Mouse (Mus musculus): Measurements from ENCODE around the gene Mtf1.

Gene Mtf1

GRCm38 (mm10) chr4:124817803-124818202, 15.9 kb downstream of the Mtf1 start:
- DNase-seq (ENCODE audit: low read depth, low spot score), result no peak
- H3K27me3 ChIP-seq (ENCODE audit: control insufficient read depth, insufficient read depth, low read length, poor library complexity, severe bottlenecking), result no peaks in the 10 kb centered on the region
- H3K36me3 ChIP-seq (ENCODE audit: control insufficient read depth, insufficient read depth, low read length, poor library complexity, severe bottlenecking), result no peaks in the 10 kb centered on the region; the same call in 1 of the 2 replicates

DNA sequence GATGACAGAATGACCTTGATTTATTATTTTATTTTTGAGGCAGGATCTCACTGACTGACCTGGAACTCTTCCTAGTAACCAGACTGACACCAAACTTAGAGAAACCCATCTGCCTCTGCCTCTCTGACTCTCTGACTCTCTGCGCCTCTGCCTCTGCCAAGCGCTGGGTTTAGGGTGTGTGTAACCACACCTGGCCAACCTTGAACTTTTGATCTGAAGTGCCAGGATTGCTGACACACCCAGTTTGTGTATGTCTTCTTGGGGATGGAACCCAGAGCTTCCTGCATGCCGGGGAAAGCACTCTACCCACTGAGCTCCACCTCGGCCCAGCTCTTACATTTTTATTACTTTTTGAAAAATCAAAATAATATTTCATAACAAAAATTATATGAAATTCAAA, 16.9 kb downstream of the Mtf1 start:
- no peaks in the 10 kb centered on the region for H3K27me3 ChIP-seq (ENCODE audit: control insufficient read depth, insufficient read depth, low read length, poor library complexity, severe bottlenecking)
- no peaks in the 10 kb centered on the region; the same call in 1 of the 2 replicates for H3K36me3 ChIP-seq (ENCODE audit: control insufficient read depth, insufficient read depth, low read length, poor library complexity, severe bottlenecking)
- DNase-seq (ENCODE audit: low read depth, low spot score), result no peak

DNA sequence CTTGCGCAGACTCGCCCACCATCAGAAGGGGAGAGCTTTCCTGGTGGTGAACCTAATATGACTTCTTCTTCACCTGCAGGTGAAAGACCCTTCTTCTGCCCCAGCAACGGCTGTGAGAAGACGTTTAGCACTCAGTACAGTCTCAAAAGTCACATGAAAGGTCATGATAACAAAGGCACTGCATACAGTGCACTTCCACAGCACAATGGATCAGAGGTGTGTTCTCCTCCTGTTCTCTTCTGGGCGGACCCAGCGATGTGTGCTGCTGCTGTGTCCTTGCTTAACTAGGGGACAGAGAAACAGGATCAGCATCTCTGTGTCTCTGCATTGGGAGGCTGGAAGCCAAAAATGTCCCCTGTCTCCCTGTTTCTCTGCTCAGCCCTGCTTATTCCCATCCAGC, 23.1 kb downstream of the Mtf1 start:
- Histone ChIP-seq H3K27me3 (ENCODE audit: control insufficient read depth, insufficient read depth, low read length, poor library complexity, severe bottlenecking) (no peaks in the 10 kb centered on the region), H3K36me3 (ENCODE audit: control insufficient read depth, insufficient read depth, low read length, poor library complexity, severe bottlenecking) (peaks cover 2% of the 10 kb centered on the region)
- DNase-seq (ENCODE audit: low read depth, low spot score), result no peak

DNA sequence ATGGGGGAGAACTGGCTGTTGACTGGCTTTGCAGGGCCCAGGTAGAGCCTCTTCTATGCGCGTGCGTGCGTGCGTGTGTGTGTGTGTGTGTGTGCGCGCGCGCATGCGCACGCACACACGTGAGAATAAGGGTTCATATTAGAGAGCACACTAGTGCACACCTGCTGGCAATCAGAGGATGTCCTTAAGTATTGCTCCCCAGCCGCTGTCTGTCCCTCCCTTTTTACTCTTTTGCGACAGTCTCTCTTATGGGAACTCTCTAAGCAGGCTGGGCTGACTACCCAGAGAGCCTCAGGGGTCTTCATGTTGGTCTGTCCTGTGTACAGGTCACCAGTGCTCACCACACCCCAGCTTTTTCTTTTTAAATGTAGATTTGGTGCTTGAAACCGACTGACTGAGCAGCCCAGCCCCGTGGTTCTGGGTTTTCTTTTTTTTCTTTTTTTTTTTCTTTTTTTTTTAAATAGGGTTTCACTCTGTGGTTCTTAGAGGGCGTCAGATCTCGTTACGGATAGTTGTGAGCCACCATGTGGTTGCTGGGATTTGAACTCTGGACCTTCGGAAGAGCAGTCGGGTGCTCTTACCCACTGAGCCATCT, 23.6 kb downstream of the Mtf1 start:
- DNase-seq (ENCODE audit: low read depth, low spot score), result no peak
- Histone ChIP-seq H3K27me3 (ENCODE audit: control insufficient read depth, insufficient read depth, low read length, poor library complexity, severe bottlenecking) (no peaks in the 10 kb centered on the region), H3K36me3 (ENCODE audit: control insufficient read depth, insufficient read depth, low read length, poor library complexity, severe bottlenecking) (peaks cover 2% of the 10 kb centered on the region)

DNA sequence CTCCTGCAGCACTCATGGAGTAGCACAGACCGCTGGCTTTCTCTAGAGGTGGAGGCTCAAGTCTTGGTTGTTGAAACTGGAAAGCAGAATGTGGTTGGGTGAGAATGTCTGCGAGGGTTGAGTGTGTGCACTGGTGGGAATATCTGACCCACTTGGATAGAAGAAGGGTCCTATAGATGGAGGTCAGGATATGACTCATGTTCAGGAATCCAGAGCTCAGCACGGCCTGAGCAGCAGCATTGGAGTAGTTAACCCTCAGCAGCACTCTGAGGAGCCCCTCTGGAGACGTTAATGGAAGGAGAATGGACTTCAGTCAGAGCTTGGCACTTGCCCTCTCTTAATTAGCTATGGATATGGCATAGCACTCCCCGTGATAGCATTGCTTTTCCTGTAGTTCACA, 27.8 kb downstream of the Mtf1 start:
- H3K27me3 ChIP-seq (ENCODE audit: control insufficient read depth, insufficient read depth, low read length, poor library complexity, severe bottlenecking), result no peaks in the 10 kb centered on the region
- DNase-seq (ENCODE audit: low read depth, low spot score), result no peak

GRCm38 (mm10) chr4:124832796-124833195, 30.9 kb downstream of the Mtf1 start:
- H3K36me3 ChIP-seq (ENCODE audit: control insufficient read depth, insufficient read depth, low read length, poor library complexity, severe bottlenecking), result peaks cover 2% of the 10 kb centered on the region
- no peaks in the 10 kb centered on the region for H3K27me3 ChIP-seq (ENCODE audit: control insufficient read depth, insufficient read depth, low read length, poor library complexity, severe bottlenecking)
- no peak for DNase-seq (ENCODE audit: low read depth, low spot score)

More for the DNA sequence above, 27.8 kb downstream of the Mtf1 start:
- peaks cover 4% of the 10 kb centered on the region for H3K36me3 ChIP-seq (ENCODE audit: control insufficient read depth, insufficient read depth, low read length, poor library complexity, severe bottlenecking)

GRCm38 (mm10) chr4:124838035-124838700, 36.3 kb downstream of the Mtf1 start:
- DNase-seq (ENCODE audit: low read depth, low spot score), result no peak
- peaks cover 3% of the 10 kb centered on the region; the same call in 1 of the 2 replicates for H3K36me3 ChIP-seq (ENCODE audit: control insufficient read depth, insufficient read depth, low read length, poor library complexity, severe bottlenecking)
- no peaks in the 10 kb centered on the region for H3K27me3 ChIP-seq (ENCODE audit: control insufficient read depth, insufficient read depth, low read length, poor library complexity, severe bottlenecking)

- peaks cover 3% of the 10 kb centered on the region; the same call in 1 of the 2 replicates for H3K36me3 ChIP-seq (ENCODE audit: control insufficient read depth, insufficient read depth, low read length, poor library complexity, severe bottlenecking)
- DNase-seq (ENCODE audit: low read depth, low spot score), result peak; percentile 41
- H3K27me3 ChIP-seq (ENCODE audit: control insufficient read depth, insufficient read depth, low read length, poor library complexity, severe bottlenecking), result no peaks in the 10 kb centered on the region
Observed at GRCm38 (mm10) chr4:124840998-124841397, 39.1 kb downstream of the Mtf1 start.

- no peaks in the 10 kb centered on the region for H3K27me3 ChIP-seq (ENCODE audit: control insufficient read depth, insufficient read depth, low read length, poor library complexity, severe bottlenecking)
- DNase-seq (ENCODE audit: low read depth, low spot score), result peak; percentile 61
- H3K36me3 ChIP-seq (ENCODE audit: control insufficient read depth, insufficient read depth, low read length, poor library complexity, severe bottlenecking), result no peaks in the 10 kb centered on the region; the same call in 1 of the 2 replicates
Observed at GRCm38 (mm10) chr4:124843493-124843892, 41.6 kb downstream of the Mtf1 start.

- DNase-seq (ENCODE audit: low read depth, low spot score), result peak; percentile 79
- Histone ChIP-seq H3K36me3 (ENCODE audit: control insufficient read depth, insufficient read depth, low read length, poor library complexity, severe bottlenecking) (no peaks in the 10 kb centered on the region), H3K27me3 (ENCODE audit: control insufficient read depth, insufficient read depth, low read length, poor library complexity, severe bottlenecking) (no peaks in the 10 kb centered on the region)
Observed at GRCm38 (mm10) chr4:124847573-124847972, 45.7 kb downstream of the Mtf1 start.

GRCm38 (mm10) chr4:124849631-124850260, 47.8 kb downstream of the Mtf1 start:
- DNase-seq (ENCODE audit: low read depth, low spot score), result no peak
- Histone ChIP-seq H3K27me3 (ENCODE audit: control insufficient read depth, insufficient read depth, low read length, poor library complexity, severe bottlenecking) (no peaks in the 10 kb centered on the region), H3K36me3 (ENCODE audit: control insufficient read depth, insufficient read depth, low read length, poor library complexity, severe bottlenecking) (peaks cover 2% of the 10 kb centered on the region)

DNA sequence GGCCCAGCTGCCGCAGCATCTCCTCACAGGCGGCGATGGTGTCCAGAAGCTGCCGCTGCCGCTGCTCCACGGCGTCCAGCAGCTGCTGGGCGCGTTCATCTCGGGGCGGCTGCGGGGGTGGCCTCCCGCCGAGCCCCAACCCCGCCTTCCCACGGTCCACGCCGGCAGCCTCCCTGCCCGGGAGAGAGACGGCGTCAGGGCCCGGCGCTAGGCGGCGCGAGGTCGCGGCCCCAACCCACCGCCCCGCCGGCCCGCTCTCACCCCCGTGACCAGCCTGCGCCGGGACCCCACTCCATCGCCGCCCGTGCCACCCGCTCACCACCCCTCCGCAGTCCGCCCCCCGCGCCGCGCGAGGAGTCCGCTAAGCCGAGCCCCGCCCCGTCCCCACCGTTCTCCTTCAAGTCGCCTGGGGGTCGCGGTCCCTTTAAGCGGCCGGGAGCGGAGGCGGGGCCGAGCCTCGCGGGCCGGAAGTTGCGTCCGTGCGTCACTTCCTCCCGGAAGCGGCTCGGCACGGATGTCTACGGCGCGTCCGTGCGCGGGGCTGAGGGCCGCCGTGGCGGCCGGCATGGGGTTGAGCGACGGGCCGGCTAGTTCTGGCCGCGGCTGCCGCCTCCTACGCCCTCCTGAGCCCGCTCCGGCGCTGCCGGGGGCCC, 48.5 kb downstream of the Mtf1 start, which contains the start of gene Yrdc:
TSS of gene Yrdc (plus strand) at position 419 of the 653 bp plus-strand sequence.
- H3K36me3 ChIP-seq (ENCODE audit: control insufficient read depth, insufficient read depth, low read length, poor library complexity, severe bottlenecking), result peaks cover 2% of the 10 kb centered on the region

DNA sequence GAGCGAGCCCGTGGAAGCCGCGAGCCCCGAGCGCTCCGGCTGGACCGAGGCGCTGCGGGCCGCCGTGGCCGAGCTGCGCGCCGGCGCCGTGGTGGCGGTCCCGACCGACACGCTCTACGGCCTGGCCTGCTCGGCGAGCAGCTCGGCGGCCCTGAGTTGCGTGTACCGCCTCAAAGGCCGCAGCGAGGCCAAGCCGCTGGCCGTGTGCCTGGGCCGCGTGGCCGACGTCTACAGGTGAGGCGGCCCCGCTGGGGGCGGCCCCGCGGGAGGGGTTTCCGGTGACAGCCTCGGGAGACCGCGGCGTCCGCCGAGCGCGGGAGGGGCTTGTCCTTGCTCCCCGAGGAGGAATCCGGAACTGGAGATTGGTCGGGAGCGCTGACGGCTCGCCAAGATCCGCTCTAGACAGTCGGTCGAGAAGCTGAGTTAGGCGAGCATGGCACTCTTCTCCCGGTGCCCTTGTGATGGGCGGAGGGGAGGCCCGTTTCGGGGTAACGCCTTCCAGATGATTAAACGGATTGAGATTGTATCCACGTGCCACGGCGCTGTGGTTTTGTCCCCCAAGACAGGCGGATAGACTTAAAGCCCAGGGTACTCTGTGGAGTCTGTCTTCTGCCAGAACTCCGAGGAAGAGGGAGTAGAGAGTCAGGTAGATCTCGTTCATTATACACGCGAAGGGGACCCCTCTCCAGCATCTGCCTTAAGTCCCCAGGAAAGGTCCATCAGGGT, 49.2 kb downstream of the Mtf1 start, which contains the start of gene 1110065P20Rik:
TSS of gene 1110065P20Rik (minus strand) at position 264 of the 726 bp plus-strand sequence.
- peak; percentile 72 for DNase-seq (ENCODE audit: low read depth, low spot score)
- peaks cover 4% of the 10 kb centered on the region for H3K36me3 ChIP-seq (ENCODE audit: control insufficient read depth, insufficient read depth, low read length, poor library complexity, severe bottlenecking)

More for the DNA sequence above, 48.5 kb downstream of the Mtf1 start, which contains the start of gene Yrdc:
- DNase-seq (ENCODE audit: low read depth, low spot score), result peak; percentile 94
- H3K27me3 ChIP-seq (ENCODE audit: control insufficient read depth, insufficient read depth, low read length, poor library complexity, severe bottlenecking), result no peaks in the 10 kb centered on the region

DNA sequence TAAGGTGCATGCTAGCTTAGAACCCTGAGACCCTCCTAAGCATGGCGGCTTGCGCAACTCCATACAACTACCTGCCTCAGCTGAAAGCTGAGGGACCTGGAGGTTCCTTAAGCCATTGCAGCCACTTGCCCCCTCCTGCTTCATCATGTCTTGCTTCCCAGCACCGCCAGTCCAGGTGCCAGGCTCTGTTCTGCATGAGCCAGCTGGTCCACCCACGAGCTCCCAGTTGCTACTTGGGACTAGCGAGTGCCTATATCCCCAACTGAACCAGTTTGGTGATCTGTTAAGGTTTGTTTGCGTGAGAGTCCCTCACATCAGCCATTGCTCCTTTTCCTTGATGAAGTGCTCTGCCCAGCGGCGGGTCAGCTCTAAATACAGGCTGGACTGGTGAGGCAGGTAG, 54.4 kb downstream of the Mtf1 start:
- DNase-seq (ENCODE audit: low read depth, low spot score), result no peak
- Histone ChIP-seq H3K27me3 (ENCODE audit: control insufficient read depth, insufficient read depth, low read length, poor library complexity, severe bottlenecking) (peaks cover 1% of the 10 kb centered on the region), H3K36me3 (ENCODE audit: control insufficient read depth, insufficient read depth, low read length, poor library complexity, severe bottlenecking) (peaks cover 4% of the 10 kb centered on the region)

More for the DNA sequence above, 49.2 kb downstream of the Mtf1 start, which contains the start of gene 1110065P20Rik:
- H3K27me3 ChIP-seq (ENCODE audit: control insufficient read depth, insufficient read depth, low read length, poor library complexity, severe bottlenecking), result no peaks in the 10 kb centered on the region
